Mouse (Mus musculus): Measurements from ENCODE around the gene Ahctf1.
A peak's percentile ranks its signal among the peaks of the same experiment; 100 is the strongest.
"Not testable (repeated sequence)": the region's sequence is repeated elsewhere in the genome, so short reads cannot be mapped to it uniquely, and the experiment has no call there.

The Ahctf1 gene

DNA sequence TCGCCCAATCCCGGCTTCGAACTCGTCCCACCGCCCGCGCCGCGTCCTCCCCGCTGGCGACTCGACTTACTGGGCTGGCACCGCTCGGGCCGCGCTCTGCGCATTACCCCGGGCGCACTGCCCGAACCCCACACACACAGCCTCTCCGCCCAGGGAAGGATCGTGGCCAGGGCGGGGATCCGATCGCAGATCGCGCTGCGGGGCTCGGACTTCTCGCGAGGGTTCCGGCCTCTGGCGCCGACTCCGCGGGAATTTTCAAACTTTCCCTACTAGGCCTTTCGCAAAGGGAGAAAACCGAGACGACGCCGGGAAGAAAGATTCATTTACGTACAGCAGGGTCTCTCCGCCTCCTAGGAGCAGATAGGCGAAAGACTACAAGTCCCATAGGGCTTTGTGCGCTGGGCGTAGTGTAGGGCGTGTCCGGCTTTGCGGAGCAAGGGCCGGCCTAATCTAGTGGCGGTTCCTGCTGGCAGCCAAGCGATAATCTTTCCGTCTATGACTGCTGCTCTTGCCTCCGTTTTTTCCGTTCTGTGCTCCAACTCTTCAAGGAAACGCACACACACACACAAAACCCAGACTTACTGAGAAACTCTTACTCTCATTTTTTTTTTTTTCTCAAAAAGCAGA is at the start of gene Ahctf1:
Ahctf1 (minus strand) TSS at position 168 of the 627 bp plus-strand sequence.
- DNase-seq, result peak; percentile 99

DNA sequence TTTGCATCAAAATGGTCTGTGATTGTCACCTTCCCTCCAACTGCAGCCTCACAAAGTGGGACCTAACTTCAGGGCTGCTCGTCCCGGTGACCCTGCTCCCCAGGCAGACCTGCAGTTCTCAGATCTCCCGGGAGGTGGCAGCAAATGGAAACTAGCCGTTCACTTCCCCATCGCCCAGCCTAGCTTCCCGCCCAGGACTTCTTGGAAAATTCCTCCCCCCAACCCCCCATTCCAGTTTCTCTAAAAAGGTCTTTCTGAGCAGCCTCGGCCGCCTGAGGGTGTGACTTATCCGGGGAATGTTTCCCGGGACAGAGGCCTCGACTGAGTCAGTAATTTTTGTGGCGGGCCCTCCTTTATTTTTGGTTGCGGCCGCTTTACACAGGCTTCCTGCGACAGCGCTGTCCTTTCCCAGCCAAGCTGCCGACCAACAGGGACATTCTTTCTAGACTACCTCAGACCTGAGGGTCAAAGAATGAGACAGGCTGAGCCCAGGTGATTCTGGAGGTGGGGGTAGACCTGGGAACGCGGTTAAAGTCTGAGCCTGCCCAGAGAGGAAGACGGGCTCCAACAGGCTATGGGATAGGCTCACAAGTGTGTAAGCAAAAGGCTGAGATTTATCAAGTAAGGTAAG is 44.4 kb upstream of the Ahctf1 start:
- peak; percentile 93 for DNase-seq

GRCm38 (mm10) chr1:179847173-179847572 is 43.7 kb upstream of the Ahctf1 start:
- no peak for DNase-seq

- no peak for DNase-seq
Measured at GRCm38 (mm10) chr1:179845832-179846499, 42.5 kb upstream of the Ahctf1 start.

GRCm38 (mm10) chr1:179844894-179845293 is 41.4 kb upstream of the Ahctf1 start:
- peak; percentile 75 for DNase-seq

GRCm38 (mm10) chr1:179843981-179844380 is 40.5 kb upstream of the Ahctf1 start:
- DNase-seq, result no peak

DNA sequence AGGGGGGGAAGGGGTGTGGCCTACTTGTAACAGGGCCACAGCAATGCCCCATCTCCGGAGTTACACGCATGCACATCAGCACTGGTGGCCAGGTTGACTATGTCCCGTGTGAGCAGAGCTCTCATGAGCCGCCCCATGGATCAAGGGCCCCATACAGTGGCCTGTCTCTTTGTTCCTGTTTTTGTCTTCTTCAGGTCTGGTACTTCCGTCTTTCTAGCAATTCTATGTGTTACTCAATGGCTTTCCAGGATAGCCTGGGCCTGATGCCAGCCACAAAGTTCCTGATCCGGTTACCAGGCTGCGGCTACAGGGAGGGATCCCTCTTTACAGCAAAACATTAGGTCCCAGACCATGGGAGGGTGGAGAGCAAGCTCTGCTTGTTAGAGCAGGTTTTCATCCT is 39.1 kb upstream of the Ahctf1 start:
- DNase-seq, result no peak

- DNase-seq, result no peak
Measured at GRCm38 (mm10) chr1:179836426-179837404, 33.2 kb upstream of the Ahctf1 start.

DNA sequence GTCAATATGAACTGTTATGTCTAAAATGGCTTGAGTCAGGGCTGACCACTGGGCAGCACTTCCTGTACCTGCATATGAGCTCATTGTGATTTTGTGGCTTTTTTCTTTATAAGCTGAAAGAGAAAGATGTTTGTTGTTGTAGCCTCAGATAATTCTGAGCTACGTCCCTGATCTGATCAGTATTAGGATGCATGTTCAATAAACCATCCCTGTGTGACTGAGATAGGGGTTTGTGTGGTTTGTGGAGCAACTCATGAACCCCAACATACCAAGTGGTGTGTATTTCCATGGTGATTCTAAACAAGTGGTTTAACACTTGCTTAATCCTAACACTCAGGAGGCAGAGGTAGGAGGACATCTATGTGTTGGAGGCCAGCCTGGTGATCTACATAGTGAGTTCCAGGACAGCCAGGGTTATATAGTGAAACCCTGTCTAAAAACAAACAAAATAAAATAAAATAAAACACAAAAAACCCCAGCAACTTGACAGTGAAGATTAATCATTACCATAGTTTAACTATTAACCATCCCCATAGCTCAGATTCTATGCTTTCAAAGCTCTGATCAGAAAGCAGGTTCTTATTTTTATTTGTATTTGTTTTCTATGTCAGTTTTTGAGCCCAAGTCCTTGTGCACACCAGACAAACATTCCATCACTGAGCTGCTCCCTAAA is 32.4 kb upstream of the Ahctf1 start:
- DNase-seq, result no peak

GRCm38 (mm10) chr1:179833596-179833995 is 30.1 kb upstream of the Ahctf1 start:
- no peak for DNase-seq

- no peak for DNase-seq
Measured at GRCm38 (mm10) chr1:179832710-179833240, 29.3 kb upstream of the Ahctf1 start.

DNA sequence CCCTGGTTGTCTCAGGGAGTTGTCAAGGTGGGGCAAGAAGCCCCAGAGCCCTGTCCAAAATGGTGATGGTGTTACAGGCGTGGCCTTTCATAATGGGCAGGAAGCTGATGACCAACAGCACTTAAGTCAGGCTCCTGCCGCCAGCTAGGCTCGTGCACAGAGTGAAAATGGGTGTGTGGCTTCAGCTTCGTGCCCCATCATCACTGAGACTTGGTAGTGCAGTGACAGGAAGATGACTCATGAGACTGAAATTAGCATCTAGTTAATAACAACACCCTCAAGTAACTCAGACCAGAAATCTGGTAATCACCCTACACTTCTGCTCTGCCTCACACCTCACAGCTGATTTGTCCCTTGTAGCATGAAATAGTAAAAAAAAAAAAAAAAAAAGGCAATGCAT is 25.4 kb upstream of the Ahctf1 start:
- no peak for DNase-seq

- no peak for DNase-seq
Measured at GRCm38 (mm10) chr1:179828051-179828450, 24.6 kb upstream of the Ahctf1 start.

GRCm38 (mm10) chr1:179824549-179824948 is 21.1 kb upstream of the Ahctf1 start:
- no peak for DNase-seq

GRCm38 (mm10) chr1:179818490-179819278 is 15.2 kb upstream of the Ahctf1 start:
- not testable (repeated sequence) for DNase-seq

DNA sequence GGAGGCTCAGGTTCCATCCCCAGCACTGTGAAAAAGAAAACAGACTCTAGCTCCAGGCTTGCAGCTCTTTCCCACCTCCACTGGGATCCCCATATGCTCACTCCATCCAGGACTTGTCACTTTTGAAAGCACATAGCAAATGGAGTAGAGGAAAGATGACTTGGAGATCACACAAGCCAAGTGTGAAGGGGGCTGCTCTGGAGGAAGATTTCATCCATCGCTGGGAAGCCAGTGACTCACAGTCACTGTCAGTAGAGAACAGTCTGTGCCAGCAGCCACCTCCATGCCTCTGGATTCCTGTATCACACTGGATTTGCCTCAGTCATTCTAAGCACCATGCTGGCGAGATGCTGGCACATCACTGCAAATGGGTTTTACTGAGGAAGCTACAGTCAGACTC is 11.1 kb upstream of the Ahctf1 start:
- DNase-seq, result no peak

DNA sequence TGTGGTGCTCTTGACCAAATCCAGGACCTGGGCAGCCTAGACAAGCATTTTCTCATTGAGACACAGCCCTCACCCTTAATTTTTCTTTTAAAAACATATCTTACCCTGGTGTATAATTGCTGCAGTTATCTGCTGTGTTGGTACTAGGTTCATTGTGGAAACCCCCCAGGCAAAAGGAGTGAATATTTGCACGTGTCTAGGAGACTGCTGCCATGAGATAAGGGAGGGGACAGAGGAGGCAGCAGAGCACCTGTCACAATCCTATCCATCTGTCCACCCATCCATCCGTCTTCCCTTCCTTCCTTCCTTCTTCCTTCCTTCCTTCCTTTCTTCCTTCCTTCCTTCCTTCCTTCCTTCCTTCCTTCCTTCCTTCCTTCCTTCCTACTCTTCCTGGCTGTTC is 9.9 kb upstream of the Ahctf1 start:
- no peak for DNase-seq

DNA sequence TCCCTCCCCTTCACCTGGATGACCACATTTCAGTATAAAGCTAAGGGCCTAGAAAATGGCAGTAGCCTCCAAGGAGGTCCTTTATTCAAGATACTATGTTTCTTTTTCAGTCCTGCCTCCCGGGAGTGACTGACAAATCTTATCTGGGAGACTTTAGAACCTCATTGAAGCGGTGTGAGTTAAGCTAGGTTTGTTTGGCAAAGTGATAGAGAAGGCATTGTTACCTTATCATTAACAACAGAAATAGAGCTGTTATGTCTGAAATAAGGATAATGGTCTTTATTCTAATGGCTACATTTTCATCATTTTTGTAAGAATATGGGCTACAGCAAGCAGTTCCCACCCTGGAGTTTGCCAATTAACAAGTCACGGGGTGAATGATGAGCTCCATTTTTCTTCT is 4.8 kb upstream of the Ahctf1 start:
- no peak for DNase-seq

- no peak for DNase-seq
Measured at GRCm38 (mm10) chr1:179807468-179807867, 4.0 kb upstream of the Ahctf1 start.

- DNase-seq, result peak; percentile 32
Measured at GRCm38 (mm10) chr1:179805751-179806150, 2.3 kb upstream of the Ahctf1 start.

DNA sequence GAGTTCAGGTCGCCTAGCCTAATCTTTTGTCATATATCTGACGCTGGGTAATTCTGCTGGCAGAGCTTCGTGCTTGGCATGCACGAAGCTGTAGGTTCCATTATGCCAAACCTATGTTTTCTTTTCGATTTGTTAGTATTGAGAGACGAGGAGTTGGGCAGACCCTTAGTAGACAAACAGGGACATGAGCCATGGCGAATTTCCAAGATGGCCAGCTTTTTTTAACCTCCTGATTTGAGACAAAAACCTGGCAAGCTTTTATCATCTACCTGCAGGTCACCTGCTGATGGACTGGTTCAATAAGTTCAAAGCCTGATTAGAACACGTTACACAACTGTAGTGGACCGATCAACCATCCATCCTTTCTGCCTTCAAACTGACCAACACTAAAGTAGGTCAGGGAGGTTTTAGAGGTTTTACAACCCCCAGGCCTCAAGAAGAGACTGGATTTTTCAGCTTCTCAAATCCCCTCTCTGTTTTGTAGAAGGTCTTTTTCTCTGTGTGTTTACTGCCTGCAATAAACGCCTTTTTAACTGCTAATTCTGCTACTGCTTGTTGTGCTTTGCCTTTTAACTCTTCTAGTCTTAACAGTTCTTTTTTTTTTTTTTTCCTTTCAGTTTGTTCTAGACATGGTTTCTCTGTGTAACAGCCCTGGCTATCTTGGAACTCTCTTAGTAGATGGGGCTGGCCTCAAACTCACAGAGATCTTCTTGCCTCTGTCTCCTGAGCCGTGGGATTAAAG is 831 bp upstream of the Ahctf1 start:
- no peak for DNase-seq

All from kidney, adult 18-20 months (tissue).